Comparison of ENCODE assay signal across 8 mouse cellular contexts in the genomic region with DNA sequence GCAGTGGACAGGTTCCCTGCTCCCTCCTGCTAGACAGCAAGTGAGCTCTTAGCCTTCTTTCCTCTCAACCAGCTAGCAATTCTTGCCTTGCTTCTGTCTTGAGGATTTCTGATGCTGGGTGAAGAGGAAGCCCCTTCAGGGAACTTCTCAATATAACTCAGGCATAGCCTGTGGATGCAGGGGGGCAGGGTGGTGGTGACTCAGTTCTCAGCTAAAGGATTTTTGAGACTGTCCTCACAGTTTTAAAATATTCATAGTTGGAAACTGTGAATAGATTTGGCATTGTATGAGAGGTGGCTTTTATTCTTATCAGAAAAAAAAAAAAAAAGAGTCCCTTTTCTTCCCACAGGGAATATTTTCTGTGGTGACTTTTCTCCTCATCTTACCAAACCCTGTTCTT. TPM values are rescaled to one million over a fixed set of nuclear protein-coding genes. Genes with fewer than 3 reads are reported as not detected.
DNase-seq lines count a peak whose midpoint lies in the region; ATAC-seq and TF ChIP-seq lines count a peak whose summit lies in the region.

No protein-coding gene starts in this region.

- no peak for TF ChIP-seq CTCF in bone marrow, adult 2 months (IDR thresholded peaks at IDR 0.05; ENCODE audit: control insufficient read depth, insufficient read depth, low read length)

- H3K27ac ChIP-seq in kidney, embryonic 15.5 days, result peak overlapping the region; percentile 88
- H3K27ac ChIP-seq in bone marrow, adult 2 months (ENCODE audit: control insufficient read depth, insufficient read depth, low read depth, low read length, poor library complexity), result peak overlapping the region; percentile 44
- H3K27ac ChIP-seq in forebrain, embryonic 15.5 days (replicated peaks), result no peak overlapping the region
- H3K27ac ChIP-seq in midbrain, embryonic 11.5 days (ENCODE audit: low read depth, low read length), result no peak overlapping the region

- H3K4me3 ChIP-seq in kidney, embryonic 15.5 days (replicated peaks), result peak overlapping the region; percentile 17
- peak overlapping the region; percentile 30 for H3K4me3 ChIP-seq in bone marrow, adult 2 months (replicated peaks; ENCODE audit: control insufficient read depth, low read depth, low read length)
- no peak overlapping the region for H3K4me3 ChIP-seq in forebrain, embryonic 15.5 days
- H3K4me3 ChIP-seq in midbrain, embryonic 11.5 days (ENCODE audit: low read depth, low read length), result no peak overlapping the region

- ATAC-seq in kidney, embryonic 15.5 days (replicated peaks; ENCODE audit: low FRiP score), result no peak
- no peak for ATAC-seq in forebrain, embryonic 15.5 days (replicated peaks)
- no peak for ATAC-seq in midbrain, embryonic 11.5 days (ENCODE audit: low FRiP score)

- DNase-seq in kidney, adult 11 months, result no peak
- peak; percentile 77 for DNase-seq in midbrain, embryonic 11.5 days (ENCODE audit: low spot score, missing footprints)
- no peak for DNase-seq in adrenal gland, adult 8-10 months
- no peak for DNase-seq in adrenal gland, adult 2 months
- no peak for DNase-seq in kidney, postnatal 36 days

- TF ChIP-seq POLR2A in bone marrow, adult 2 months (IDR thresholded peaks at IDR 0.05; ENCODE audit: borderline replicate concordance, control insufficient read depth, low read depth, low read length), result no peak

- H3K27me3 ChIP-seq in kidney, embryonic 15.5 days, result no peaks in the 10 kb centered on the region
- no peaks in the 10 kb centered on the region for H3K27me3 ChIP-seq in forebrain, embryonic 15.5 days
- H3K27me3 ChIP-seq in midbrain, embryonic 11.5 days (ENCODE audit: control insufficient read depth, insufficient read depth, low read length), result no peaks in the 10 kb centered on the region

- H3K4me1 ChIP-seq in kidney, embryonic 15.5 days, result peaks cover 54% of the 10 kb centered on the region
- peaks cover 8% of the 10 kb centered on the region for H3K4me1 ChIP-seq in bone marrow, adult 2 months (ENCODE audit: control insufficient read depth, insufficient read depth, low read length)
- H3K4me1 ChIP-seq in forebrain, embryonic 15.5 days, result peaks cover 30% of the 10 kb centered on the region
- H3K4me1 ChIP-seq in midbrain, embryonic 11.5 days (ENCODE audit: control insufficient read depth, insufficient read depth, low read length), result peaks cover 14% of the 10 kb centered on the region

- no peaks in the 10 kb centered on the region for H3K9me3 ChIP-seq in kidney, embryonic 15.5 days (replicated peaks)
- no peaks in the 10 kb centered on the region for H3K9me3 ChIP-seq in forebrain, embryonic 15.5 days
- no peaks in the 10 kb centered on the region for H3K9me3 ChIP-seq in midbrain, embryonic 11.5 days (ENCODE audit: control insufficient read depth, low read length)

- peak overlapping the region; percentile 91 for H3K9ac ChIP-seq in kidney, embryonic 15.5 days
- H3K9ac ChIP-seq in forebrain, embryonic 15.5 days (replicated peaks), result peak overlapping the region; percentile 96; the same call in 1 of the 2 replicates
- no peak overlapping the region for H3K9ac ChIP-seq in midbrain, embryonic 11.5 days (ENCODE audit: low read length)

- H3K36me3 ChIP-seq in kidney, embryonic 15.5 days, result peaks cover 41% of the 10 kb centered on the region
- H3K36me3 ChIP-seq in forebrain, embryonic 15.5 days, result peaks cover 40% of the 10 kb centered on the region
- H3K36me3 ChIP-seq in midbrain, embryonic 11.5 days (ENCODE audit: control insufficient read depth, insufficient read depth, low read length), result peaks cover 21% of the 10 kb centered on the region; the same call in 1 of the 2 replicates

- H3K4me2 ChIP-seq in kidney, embryonic 15.5 days, result peak overlapping the region; percentile 79
- H3K4me2 ChIP-seq in forebrain, embryonic 15.5 days (replicated peaks), result 0 out of 2 replicates have a peak overlapping the region, but pooled peaks have one; percentile 7
- no peak overlapping the region for H3K4me2 ChIP-seq in midbrain, embryonic 11.5 days

RNA-seq across cellular contexts. Expression of gene Znfx1, which starts 2.1 kb away (rescaled TPM):
- 9.5 and 10.2 TPM in 2 replicates for polyA plus RNA-seq in kidney, embryonic 15.5 days (2015; fragmentation: Nextera tagmentation; extraction: Ambion mirVana)
- polyA plus RNA-seq in bone marrow, adult 2 months (2011; ENCODE audit: insufficient read depth, insufficient read length, low replicate concordance, missing spikeins), result 21.7 and 32.3 TPM in 2 replicates
- polyA plus RNA-seq in forebrain, embryonic 15.5 days (2015; fragmentation: Nextera tagmentation; extraction: Ambion mirVana), result 7.2 and 7.3 TPM in 2 replicates
- 5.4 and 5.5 TPM in 2 replicates for polyA plus RNA-seq in midbrain, embryonic 11.5 days (2014; fragmentation: Nextera tagmentation; extraction: Ambion mirVana)
- total RNA-seq in adrenal gland, adult 8-10 months (2022), result 10 to 100 TPM; 49.6 to 76.3 (median 64.9) TPM
- 10 to 100 TPM; 50.2 to 53.6 TPM for total RNA-seq in adrenal gland, adult 2 months (2021)
- polyA plus RNA-seq in adrenal gland, adult 2 months (2012; rRNA removed), result 29.5 and 31.9 TPM in 2 replicates

RNA-seq across cellular contexts. Expression of gene Ddx27, which starts 45.8 kb away (rescaled TPM):
- 57.7 and 59.4 TPM in 2 replicates for polyA plus RNA-seq in kidney, embryonic 15.5 days (2015; fragmentation: Nextera tagmentation; extraction: Ambion mirVana)
- 42.2 and 54.4 TPM in 2 replicates for polyA plus RNA-seq in bone marrow, adult 2 months (2011; ENCODE audit: insufficient read depth, insufficient read length, low replicate concordance, missing spikeins)
- 41.3 and 42.8 TPM in 2 replicates for polyA plus RNA-seq in forebrain, embryonic 15.5 days (2015; fragmentation: Nextera tagmentation; extraction: Ambion mirVana)
- polyA plus RNA-seq in midbrain, embryonic 11.5 days (2014; fragmentation: Nextera tagmentation; extraction: Ambion mirVana), result 40.6 and 42.5 TPM in 2 replicates
- total RNA-seq in adrenal gland, adult 8-10 months (2022), result 10 to 100 TPM; 29.3 to 40.7 (median 34.2) TPM
- total RNA-seq in adrenal gland, adult 2 months (2021), result 10 to 100 TPM; 29.2 to 41.5 TPM
- polyA plus RNA-seq in adrenal gland, adult 2 months (2012; rRNA removed), result 28.3 and 31.1 TPM in 2 replicates

Comparison
In these comparisons a context has a peak if more than half of its experiments do, and no peak if none do; other contexts are left out.
1. H3K27ac ChIP-seq: peak in kidney, embryonic 15.5 days (single experiment) and bone marrow, adult 2 months (single experiment); none in forebrain, embryonic 15.5 days (single experiment) and midbrain, embryonic 11.5 days (single experiment).
2. H3K4me3 ChIP-seq: peak in kidney, embryonic 15.5 days (single experiment) and bone marrow, adult 2 months (single experiment); none in forebrain, embryonic 15.5 days (single experiment) and midbrain, embryonic 11.5 days (single experiment).